Mouse (Mus musculus) kidney, adult 9 months (tissue): ENCODE measurements around the gene Ryr1.

Experiments used
- DNase-seq: peaks from one replicate; pipeline ENCODE4 v3.0.0; 2022

The Ryr1 gene

GRCm38 (mm10) chr7:28957997-28958725 lies 166.8 kb downstream of the Ryr1 start:
- DNase-seq, result no peak

GRCm38 (mm10) chr7:28957286-28957685 lies 167.7 kb downstream of the Ryr1 start:
- no peak for DNase-seq

DNA sequence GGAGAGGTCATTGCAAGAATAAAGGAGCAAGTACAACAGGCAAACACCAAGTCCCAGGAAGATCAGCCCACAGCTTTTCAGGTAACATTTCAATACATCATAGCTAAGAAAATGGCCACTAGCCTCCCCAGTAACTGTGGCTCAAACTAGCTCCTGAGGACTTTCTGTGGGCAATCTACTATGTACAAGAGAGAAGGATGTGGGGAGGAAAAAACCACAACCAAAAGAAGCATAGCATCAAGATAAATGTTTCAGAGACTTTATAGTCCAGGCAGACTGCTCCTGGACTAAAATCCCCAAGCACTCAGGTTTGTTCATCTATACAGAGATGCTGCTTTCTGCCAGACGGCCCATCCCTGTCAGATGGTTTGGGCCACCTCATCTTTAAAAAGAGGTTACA lies 168.7 kb downstream of the Ryr1 start:
- DNase-seq, result no peak

DNA sequence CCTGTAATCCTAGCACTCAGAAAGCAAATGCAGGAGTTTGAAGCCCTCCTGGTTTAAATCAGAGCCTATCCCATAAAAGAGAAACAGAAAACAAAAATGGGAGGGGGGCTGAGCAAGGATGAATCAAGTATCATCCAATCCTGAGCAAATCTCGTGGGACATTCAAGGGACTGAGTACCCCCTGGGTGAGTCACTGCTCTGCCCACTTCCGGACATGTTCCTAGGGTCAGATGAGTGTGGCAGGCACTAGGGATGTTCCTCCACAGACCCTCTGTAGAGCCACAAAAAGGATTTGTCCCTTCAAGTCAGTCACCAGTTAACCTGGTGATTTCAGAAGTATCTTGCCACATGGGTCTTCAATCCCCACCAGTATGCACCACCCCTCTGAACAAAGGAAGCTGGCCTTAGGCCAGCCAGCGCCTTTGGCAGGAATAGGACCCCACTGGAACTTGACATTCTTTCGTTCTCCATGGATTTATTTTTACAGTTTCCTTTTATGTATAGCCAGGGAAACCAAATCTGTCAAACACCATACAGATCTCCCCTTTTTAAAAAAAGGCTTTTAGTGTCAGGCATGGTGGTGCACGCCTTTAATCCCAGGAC lies 169.6 kb downstream of the Ryr1 start:
- no peak for DNase-seq

DNA sequence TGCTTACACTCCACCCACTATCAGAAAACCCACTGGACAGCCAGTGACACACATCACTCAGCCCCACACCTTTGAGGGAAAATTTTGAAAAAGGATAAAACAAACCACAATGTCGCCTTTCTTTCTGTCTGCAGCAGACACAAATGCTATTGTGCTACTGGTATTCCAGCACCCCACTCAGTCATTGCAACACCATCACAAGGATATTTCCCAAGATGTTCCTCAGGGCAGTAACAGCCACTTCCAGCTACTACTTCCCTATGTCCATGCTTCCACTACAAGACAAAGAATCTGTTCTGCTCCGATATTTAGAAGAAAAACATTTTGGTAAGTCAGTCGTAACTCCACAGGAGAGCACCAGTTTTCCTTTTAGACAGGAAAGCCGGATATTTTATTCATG lies 170.2 kb downstream of the Ryr1 start:
- DNase-seq, result no peak

DNA sequence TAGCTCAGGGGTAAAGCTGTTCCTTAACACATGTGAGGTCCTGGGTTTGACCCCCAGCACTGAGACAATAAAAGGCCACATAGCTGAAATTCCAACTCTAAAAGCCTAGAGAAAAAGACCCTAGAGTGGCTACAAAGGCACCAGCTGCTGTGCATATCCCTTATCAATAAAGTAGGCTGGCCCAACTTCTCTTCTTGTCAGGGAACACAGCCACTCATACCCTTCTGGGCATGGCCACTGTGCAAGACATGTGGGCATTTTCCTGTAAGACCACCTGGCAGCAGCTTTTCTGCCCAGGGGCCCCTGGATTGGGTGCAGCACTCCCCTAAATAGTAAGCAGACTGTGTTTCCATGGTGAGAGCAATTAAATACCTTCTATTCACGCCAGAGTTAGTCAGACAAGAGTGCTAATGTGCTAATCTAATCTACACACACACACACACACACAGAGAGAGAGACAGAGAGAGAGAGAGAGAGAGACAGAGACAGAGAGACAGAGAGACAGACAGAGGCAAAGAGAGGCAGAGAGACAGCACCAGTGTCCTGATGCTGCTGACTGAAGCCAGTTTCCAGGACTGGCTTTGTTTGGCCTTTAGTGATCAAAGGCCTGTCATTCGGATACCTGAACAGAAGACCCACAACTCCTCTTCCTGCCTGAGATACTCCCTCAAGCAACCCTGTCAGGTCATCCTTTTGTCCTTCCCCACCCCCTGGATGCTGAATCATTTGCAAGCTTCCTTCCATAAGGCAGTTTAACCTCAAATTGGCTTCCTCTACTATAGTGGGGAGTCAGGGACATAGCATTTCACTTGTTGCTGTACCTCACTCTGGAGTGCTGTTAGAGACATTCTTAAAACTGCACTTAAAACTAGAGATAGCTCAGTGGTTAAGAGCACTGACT lies 171.3 kb downstream of the Ryr1 start:
- no peak for DNase-seq
